Mouse (Mus musculus) monocyte, adult 5-6 weeks (primary cell): ENCODE results near the gene Sox10. TPM values are rescaled to one million over a fixed set of nuclear protein-coding genes. Genes with fewer than 3 reads are reported as not detected.

Experiments used
- total RNA-seq: library from RNA; stranded (forward); fragments of 200-1000, 200-491, 200-594 nt; gene quantifications from 3 replicates; pipeline ENCODE4 v1.2.3, GENCODE M21; 2017

Gene Sox10
- total RNA-seq, 1 experiment from 2014 or later: not detected

Other genes starting within 250 kb of the Sox10 start
- gene Lgals1, start 238.5 kb downstream of the Sox10 start, total RNA-seq: 404 to 1,073 TPM (median 510 TPM) in 3 replicates
- gene Nol12, start 230.3 kb downstream of the Sox10 start, total RNA-seq: 8.3 to 18.0 TPM (median 11.6 TPM) in 3 replicates
- 21.8 to 39.7 TPM (median 29.5 TPM) in 3 replicates for gene Triobp, start 217.5 kb downstream of the Sox10 start, total RNA-seq
- 27.7 to 41.5 TPM (median 37.9 TPM) in 3 replicates for gene H1f0, start 136.8 kb downstream of the Sox10 start, total RNA-seq
- not detected in 3 replicates for gene Galr3, start 123.4 kb downstream of the Sox10 start, total RNA-seq
- gene Ankrd54, start 102.3 kb downstream of the Sox10 start, total RNA-seq: 8.1 to 17.1 TPM (median 13.3 TPM) in 3 replicates
- gene Eif3l, start 90.1 kb downstream of the Sox10 start, total RNA-seq: 102 to 117 TPM (median 113 TPM) in 3 replicates
- 12.9 to 26.3 TPM (median 16.2 TPM) in 3 replicates for gene Micall1, start 56.3 kb downstream of the Sox10 start, total RNA-seq
- gene Polr2f, start 24.2 kb downstream of the Sox10 start, total RNA-seq: 26.5 to 98.4 TPM (median 53.0 TPM) in 3 replicates
- not detected in 3 replicates for gene 1700088E04Rik, start 24.0 kb downstream of the Sox10 start, total RNA-seq
- gene Pick1, start 63.9 kb upstream of the Sox10 start, total RNA-seq: 7.2 to 13.7 TPM (median 8.1 TPM) in 3 replicates
- not detected in 3 replicates for gene Gm49486, start 64.2 kb upstream of the Sox10 start, total RNA-seq
- not detected in 3 replicates for gene Slc16a8, start 89.5 kb upstream of the Sox10 start, total RNA-seq
- 0.57 TPM in 1 of 3 replicates, not detected in the others for gene Baiap2l2, start 120.3 kb upstream of the Sox10 start, total RNA-seq
- 1.1 to 5.4 TPM (median 3.4 TPM) in 3 replicates for gene Pla2g6, start 163.2 kb upstream of the Sox10 start, total RNA-seq
- gene Maff, start 181.4 kb upstream of the Sox10 start, total RNA-seq: 9.8 to 14.5 TPM (median 10.4 TPM) in 3 replicates
- 10.6 to 25.9 TPM (median 19.9 TPM) in 3 replicates for gene Tmem184b, start 238.3 kb upstream of the Sox10 start, total RNA-seq